Mouse (Mus musculus): ENCODE measurements around the gene Zmiz1. TPM values are rescaled to one million over a fixed set of nuclear protein-coding genes. Genes with fewer than 3 reads are reported as not detected.

Zmiz1 gene
- total and polyA plus RNA-seq, 3 experiments: 3.7 to 45.8 (median 11.1) TPM

- peak overlapping the region; percentile 51 for H3K9ac ChIP-seq (ENCODE audit: insufficient read depth, low read depth)
- dilution Hi-C loops (cut with MboI; ENCODE audit: extremely low pct_ligation_motif_present, extremely low pct_unique_long_range_greater_than_20kb, low sequenced_read_pairs) (no loop called here), in situ Hi-C loops (cut with MboI; ENCODE audit: low pct_ligation_motif_present, low pct_unique_long_range_greater_than_20kb, low sequenced_read_pairs) (loop anchor here (25.0 kb wide), 1 partner anchor 1120 kb away; the partner anchor contains the start of genes Polr3a and Rps24)
- H3K27ac ChIP-seq (ENCODE audit: insufficient read depth, low read depth): no peak overlapping the region
- DNase-seq (ENCODE audit: extremely low read depth): no peak
- peak overlapping the region; percentile 41 to 75 (median 75) for H3K4me3 ChIP-seq (replicated peaks in 1 of 3; ENCODE audit: low read depth in 2 of 3, low read length in 2 of 3, poor library complexity in 1 of 3)
- no peak for TF ChIP-seq SMC3 (IDR thresholded peaks at IDR 0.05; ENCODE audit: low read depth, low read length)
- TF ChIP-seq ZC3H11A (IDR thresholded peaks at IDR 0.05; ENCODE audit: low read depth, low read length): no peak
- TF ChIP-seq ELF1 (IDR thresholded peaks at IDR 0.05; ENCODE audit: low read depth, low read length): no peak
- 0 out of 2 replicates have a peak, but pooled peaks have one; percentile 1 for TF ChIP-seq TCF12 (IDR thresholded peaks at IDR 0.05; ENCODE audit: low read depth, low read length)
- TF ChIP-seq CHD2 (IDR thresholded peaks at IDR 0.05; ENCODE audit: low read length): no peak
- TF ChIP-seq E2F4 (IDR thresholded peaks at IDR 0.05; ENCODE audit: insufficient replicate concordance, low read depth, low read length): no peak
- no peak for TF ChIP-seq IRF4 (IDR thresholded peaks at IDR 0.05; ENCODE audit: low read depth, low read length)
- peak; percentile 12; the same call in 1 of the 2 replicates for TF ChIP-seq HCFC1 (IDR thresholded peaks at IDR 0.05; ENCODE audit: low read depth, low read length)
- no peak for TF ChIP-seq MEF2A (IDR thresholded peaks at IDR 0.05; ENCODE audit: borderline replicate concordance, low read depth, low read length)
- no peak for TF ChIP-seq CHD1 (IDR thresholded peaks at IDR 0.05; ENCODE audit: low read depth, low read length)
- no peak for TF ChIP-seq ETS1 (conservative IDR thresholded peaks at IDR 0.05; ENCODE audit: low read depth, low read length)
- TF ChIP-seq RAD21 (IDR thresholded peaks at IDR 0.05; ENCODE audit: low read depth, low read length): no peak
- no peak for TF ChIP-seq CTCF (conservative IDR thresholded peaks at IDR 0.05 in 1 of 2, IDR thresholded peaks at IDR 0.05 in 1 of 2; ENCODE audit: low read depth in 2 of 2, low read length in 2 of 2)
- 0 out of 2 replicates have a peak, but pooled peaks have one; percentile 13 for TF ChIP-seq ZMIZ1 (IDR thresholded peaks at IDR 0.05; ENCODE audit: low read depth, low read length)
- no peak for TF ChIP-seq GABPA (IDR thresholded peaks at IDR 0.05; ENCODE audit: insufficient replicate concordance, low read depth, low read length)
- no peak for TF ChIP-seq MXI1 (IDR thresholded peaks at IDR 0.05; ENCODE audit: low read depth, low read length)
- TF ChIP-seq POLR2AphosphoS2 (IDR thresholded peaks at IDR 0.05; ENCODE audit: low read depth, low read length): no peak
- H3K4me1 ChIP-seq (ENCODE audit: control insufficient read depth in 1 of 2, insufficient read depth in 2 of 2): peaks cover 17 to 43% of the 10 kb centered on the region in 2 experiments; a peak in 3 of 4 replicates
- peaks cover 0 to 35% of the 10 kb centered on the region in 2 experiments for H3K36me3 ChIP-seq (replicated peaks in 1 of 2; ENCODE audit: control insufficient read depth in 1 of 2, insufficient read depth in 1 of 2, low read length in 1 of 2)
- H3K27me3 ChIP-seq (replicated peaks): no peaks in the 10 kb centered on the region
- no peaks in the 10 kb centered on the region for H3K9me3 ChIP-seq (replicated peaks; ENCODE audit: low read length)
- H3K4me2 ChIP-seq (ENCODE audit: insufficient read depth, low read depth, poor library complexity, severe bottlenecking): peak overlapping the region; percentile 89
- H3K79me2 ChIP-seq (replicated peaks; ENCODE audit: control insufficient read depth, extremely low read depth, insufficient read depth, poor library complexity, severe bottlenecking): peaks cover 4% of the 10 kb centered on the region; the same call in 1 of the 2 replicates
Measured at GRCm38 (mm10) chr14:25607141-25607967, 148.4 kb downstream of the Zmiz1 start.

- no peaks in the 10 kb centered on the region for H3K27me3 ChIP-seq (replicated peaks)
- H3K4me3 ChIP-seq (replicated peaks in 1 of 3; ENCODE audit: low read depth in 2 of 3, low read length in 2 of 3, poor library complexity in 1 of 3): peak overlapping the region; percentile 61 to 75 (median 75)
- peak; percentile 71 for DNase-seq (ENCODE audit: extremely low read depth)
- dilution Hi-C loops (cut with MboI; ENCODE audit: extremely low pct_ligation_motif_present, extremely low pct_unique_long_range_greater_than_20kb, low sequenced_read_pairs): no loop called here
- H3K4me1 ChIP-seq (ENCODE audit: control insufficient read depth in 1 of 2, insufficient read depth in 2 of 2): peaks cover 17 to 49% of the 10 kb centered on the region in 2 experiments; a peak in 3 of 4 replicates
- H3K79me2 ChIP-seq (replicated peaks; ENCODE audit: control insufficient read depth, extremely low read depth, insufficient read depth, poor library complexity, severe bottlenecking): peaks cover 6% of the 10 kb centered on the region; the same call in 1 of the 2 replicates
- peak overlapping the region; percentile 51 for H3K9ac ChIP-seq (ENCODE audit: insufficient read depth, low read depth)
- no peaks in the 10 kb centered on the region for H3K9me3 ChIP-seq (replicated peaks; ENCODE audit: low read length)
- in situ Hi-C loops (cut with MboI; ENCODE audit: low pct_ligation_motif_present, low pct_unique_long_range_greater_than_20kb, low sequenced_read_pairs): loop anchor here (25.0 kb wide), 1 partner anchor 1121 kb away; the partner anchor contains the start of genes Polr3a and Rps24
- peak overlapping the region; percentile 89 for H3K4me2 ChIP-seq (ENCODE audit: insufficient read depth, low read depth, poor library complexity, severe bottlenecking)
- H3K36me3 ChIP-seq (replicated peaks in 1 of 2; ENCODE audit: control insufficient read depth in 1 of 2, insufficient read depth in 1 of 2, low read length in 1 of 2): peaks cover 0 to 34% of the 10 kb centered on the region in 2 experiments
- H3K27ac ChIP-seq (ENCODE audit: insufficient read depth, low read depth): peak overlapping the region; percentile 14; the same call in 1 of the 2 replicates
- TF ChIP-seq USF1 (IDR thresholded peaks at IDR 0.05; ENCODE audit: low read depth, low read length): no peak
- no peak; the same call in 1 of the 2 replicates for TF ChIP-seq BHLHE40 (IDR thresholded peaks at IDR 0.05; ENCODE audit: low read depth, low read length)
- TF ChIP-seq KAT2A (IDR thresholded peaks at IDR 0.05; ENCODE audit: insufficient replicate concordance, low read length): no peak
- TF ChIP-seq MYC (IDR thresholded peaks at IDR 0.05; ENCODE audit: low read depth, low read length): peak; percentile 91
- peak; percentile 58 for TF ChIP-seq TBP (conservative IDR thresholded peaks at IDR 0.05; ENCODE audit: low read depth, low read length)
- TF ChIP-seq ZNF384 (IDR thresholded peaks at IDR 0.05; ENCODE audit: low read depth, low read length): no peak
- TF ChIP-seq RCOR1 (conservative IDR thresholded peaks at IDR 0.05; ENCODE audit: low read depth, low read length): no peak
- TF ChIP-seq ETS1 (conservative IDR thresholded peaks at IDR 0.05; ENCODE audit: low read depth, low read length): no peak
- TF ChIP-seq JUN (IDR thresholded peaks at IDR 0.05; ENCODE audit: insufficient read depth, low read depth, low read length): no peak
- TF ChIP-seq MAX (IDR thresholded peaks at IDR 0.05; ENCODE audit: low read length): peak; percentile 84; the same call in 1 of the 2 replicates
- TF ChIP-seq ZC3H11A (IDR thresholded peaks at IDR 0.05; ENCODE audit: low read depth, low read length): no peak
- no peak for TF ChIP-seq MAFK (IDR thresholded peaks at IDR 0.05; ENCODE audit: insufficient replicate concordance, low read length)
- TF ChIP-seq ELF1 (IDR thresholded peaks at IDR 0.05; ENCODE audit: low read depth, low read length): no peak
- TF ChIP-seq POLR2A (IDR thresholded peaks at IDR 0.05; ENCODE audit: low read depth, low read length): peak; percentile 75
- no peak for TF ChIP-seq SMC3 (IDR thresholded peaks at IDR 0.05; ENCODE audit: low read depth, low read length)
- TF ChIP-seq E2F4 (IDR thresholded peaks at IDR 0.05; ENCODE audit: insufficient replicate concordance, low read depth, low read length): no peak
- peak in 1 of 2 experiments; percentile 34; a peak in 2 of 4 replicates for TF ChIP-seq CTCF (conservative IDR thresholded peaks at IDR 0.05 in 1 of 2, IDR thresholded peaks at IDR 0.05 in 1 of 2; ENCODE audit: low read depth in 2 of 2, low read length in 2 of 2)
Measured at GRCm38 (mm10) chr14:25607968-25608491, 149.0 kb downstream of the Zmiz1 start.

Data from CH12.LX (cell line).